In genomic region chr3:58576137-58577066, GRCm38 (mm10) we compare ENCODE assay signal across 8 mouse cellular contexts. TPM values are rescaled to one million over a fixed set of nuclear protein-coding genes. Genes with fewer than 3 reads are reported as not detected.
DNase-seq lines count a peak whose midpoint lies in the region; ATAC-seq lines count a peak whose summit lies in the region.

TSS of gene Selenot (plus strand) at chr3:58576636.

- no peaks in the 10 kb centered on the region for H3K27me3 ChIP-seq in heart, embryonic 14.5 days (ENCODE audit: control insufficient read depth, insufficient read depth, low read length)
- H3K27me3 ChIP-seq in liver, embryonic 13.5 days, result no peaks in the 10 kb centered on the region
- no peaks in the 10 kb centered on the region for H3K27me3 ChIP-seq in stomach, embryonic 16.5 days (ENCODE audit: control insufficient read depth, insufficient read depth, low read length)

- peak within 1 kb of the TSS; percentile 87 for H3K4me3 ChIP-seq in brown adipose tissue, adult 24 weeks (ENCODE audit: insufficient read depth, low read depth, low read length)
- H3K4me3 ChIP-seq in heart, embryonic 14.5 days (ENCODE audit: control insufficient read depth in 1 of 2, insufficient read depth in 1 of 2, low read depth in 1 of 2, low read length in 2 of 2), result peak within 1 kb of the TSS; percentile 88 to 93
- peak within 1 kb of the TSS; percentile 94 for H3K4me3 ChIP-seq in liver, embryonic 13.5 days (replicated peaks)
- peak within 1 kb of the TSS; percentile 87 for H3K4me3 ChIP-seq in stomach, embryonic 16.5 days (replicated peaks; ENCODE audit: low read length)

- no peaks in the 10 kb centered on the region for H3K9me3 ChIP-seq in heart, embryonic 14.5 days (ENCODE audit: control insufficient read depth, low read length)
- no peaks in the 10 kb centered on the region for H3K9me3 ChIP-seq in liver, embryonic 13.5 days (replicated peaks)
- H3K9me3 ChIP-seq in stomach, embryonic 16.5 days (replicated peaks; ENCODE audit: control insufficient read depth, low read length), result no peaks in the 10 kb centered on the region

- WGBS in heart, embryonic 14.5 days, result 2% methylated on average over 59 of the region's 59 CpGs
- 2% methylated on average over 59 of the region's 59 CpGs for WGBS in liver, embryonic 13.5 days (ENCODE audit: insufficient replicate concordance)
- 2% methylated on average over 59 of the region's 59 CpGs for WGBS in stomach, embryonic 16.5 days

- peak within 1 kb of the TSS; percentile 99 for H3K9ac ChIP-seq in heart, embryonic 14.5 days (ENCODE audit: low read length)
- peak within 1 kb of the TSS; percentile 99 for H3K9ac ChIP-seq in liver, embryonic 13.5 days
- H3K9ac ChIP-seq in stomach, embryonic 16.5 days (ENCODE audit: low read length), result peak within 1 kb of the TSS; percentile 100

- H3K4me1 ChIP-seq in brown adipose tissue, adult 24 weeks (ENCODE audit: control insufficient read depth, insufficient read depth, insufficient read length, low read length), result peaks cover 6% of the 10 kb centered on the region; the same call in 1 of the 2 replicates
- H3K4me1 ChIP-seq in heart, embryonic 14.5 days (ENCODE audit: control insufficient read depth in 2 of 2, insufficient read depth in 2 of 2, low read length in 2 of 2), result peaks cover 0 to 5% of the 10 kb centered on the region in 2 experiments; a peak in 1 of 4 replicates
- peaks cover 33% of the 10 kb centered on the region for H3K4me1 ChIP-seq in liver, embryonic 13.5 days (replicated peaks)
- H3K4me1 ChIP-seq in stomach, embryonic 16.5 days (ENCODE audit: control insufficient read depth, insufficient read depth, low read length), result peaks cover 2% of the 10 kb centered on the region; the same call in 1 of the 2 replicates

- peak; percentile 94 for ATAC-seq in heart, embryonic 14.5 days (ENCODE audit: insufficient number of reproducible peaks, insufficient read depth, low FRiP score, low read depth)
- ATAC-seq in liver, embryonic 13.5 days (ENCODE audit: low read depth), result peak; percentile 90
- peak; percentile 94 for ATAC-seq in stomach, embryonic 16.5 days (ENCODE audit: insufficient read depth, low FRiP score)

- peak within 1 kb of the TSS; percentile 79 for H3K4me2 ChIP-seq in heart, embryonic 14.5 days (ENCODE audit: low read length)
- peak within 1 kb of the TSS; percentile 60 for H3K4me2 ChIP-seq in liver, embryonic 13.5 days
- H3K4me2 ChIP-seq in stomach, embryonic 16.5 days (ENCODE audit: low read depth, low read length), result peak within 1 kb of the TSS; percentile 68

- H3K27ac ChIP-seq in brown adipose tissue, adult 24 weeks (replicated peaks; ENCODE audit: low read depth, low read length), result peak within 1 kb of the TSS; percentile 85
- H3K27ac ChIP-seq in heart, embryonic 14.5 days (replicated peaks in 1 of 2; ENCODE audit: control insufficient read depth in 1 of 2, insufficient read depth in 1 of 2, low read depth in 2 of 2, low read length in 2 of 2), result peak within 1 kb of the TSS; percentile 99
- peak within 1 kb of the TSS; percentile 97 for H3K27ac ChIP-seq in liver, embryonic 13.5 days
- H3K27ac ChIP-seq in stomach, embryonic 16.5 days (ENCODE audit: low read length), result peak within 1 kb of the TSS; percentile 99

- peak; percentile 97 for DNase-seq in CD4-positive, CD25-positive, alpha-beta regulatory T cell, adult 2 months (ENCODE audit: low read depth, low spot score)
- peak; percentile 89 for DNase-seq in fibroblast of lung, adult 2 months (ENCODE audit: low read depth)
- peak; percentile 98 for DNase-seq in kidney, postnatal 14 days
- peak; percentile 94 for DNase-seq in liver, embryonic 13.5 days
- DNase-seq in neural tube, embryonic 10.5 days (ENCODE audit: extremely low spot score, low spot score), result peak; percentile 99

- H3K36me3 ChIP-seq in heart, embryonic 14.5 days (ENCODE audit: control insufficient read depth, insufficient read depth, low read length), result peaks cover 9% of the 10 kb centered on the region
- H3K36me3 ChIP-seq in liver, embryonic 13.5 days, result peaks cover 17% of the 10 kb centered on the region
- H3K36me3 ChIP-seq in stomach, embryonic 16.5 days (ENCODE audit: control insufficient read depth, insufficient read depth, low read length), result peaks cover 10% of the 10 kb centered on the region; the same call in 1 of the 2 replicates

RNA-seq across cellular contexts. Expression of gene Selenot, which starts in this region (rescaled TPM):
- polyA plus RNA-seq in brown adipose tissue, adult 24 weeks (2012; ENCODE audit: insufficient read depth, insufficient read length, missing spikeins), result 117 and 122 TPM in 2 replicates
- polyA plus RNA-seq in heart, embryonic 14.5 days (2014; fragmentation: Nextera tagmentation; extraction: Ambion mirVana), result 21.1 and 23.1 TPM in 2 replicates
- 14.8 and 15.6 TPM in 2 replicates for polyA plus RNA-seq in liver, embryonic 13.5 days (2015; fragmentation: Nextera tagmentation; extraction: Ambion mirVana)
- polyA plus RNA-seq in stomach, embryonic 16.5 days (2015; fragmentation: Nextera tagmentation; extraction: Ambion mirVana), result 18.1 and 20.1 TPM in 2 replicates

Comparison
In these comparisons a context has a peak if more than half of its experiments do, and no peak if none do; other contexts are left out.
1. Peak in every context shown above with its lines: DNase-seq, ATAC-seq, H3K4me3 ChIP-seq and H3K27ac ChIP-seq.